ENCODE assay signal across 16 mouse cellular contexts in genomic region chr1:119852980-119853379, GRCm38 (mm10).
"Had no signal": no experiment of that assay in that cellular context is flagged by ENCODE, and none has a peak within 500 bp of the region (broad histone marks: within the 10 kb centered on the region; RNA-seq: fewer than 3 reads in every experiment).

No protein-coding gene starts in this region.

- DNase-seq: gastrocnemius, adult 2 months; gastrocnemius, postnatal 10 days; gastrocnemius, postnatal 25 days; heart, adult 2 months; heart, postnatal 14 days; heart, postnatal 36 days; kidney, adult 11 months; kidney, adult 2 months; kidney, adult 9 months; kidney, postnatal 14 days; kidney, postnatal 36 days; layer of hippocampus, adult 9-11 months; layer of hippocampus, postnatal 36 days; left cerebral cortex, postnatal 4 days had no signal

- ATAC-seq: hindbrain, postnatal 0 days; intestine, embryonic 16.5 days had no signal
